Mouse (Mus musculus) ES-Bruce4 (cell line): ENCODE data around the gene Calca.

Source experiments
- CTCF ChIP-seq: IDR thresholded peaks from one replicate; pipeline ENCODE4 v1.8.1; 2011; ENCODE audit warnings: low read depth, low read length
- EP300 ChIP-seq: IDR thresholded peaks from 2 replicates; pipeline ENCODE4 v1.6.1; 2011; ENCODE audit warnings: low read depth, low read length; ENCODE audit not compliant: insufficient read depth
- POLR2A ChIP-seq: IDR thresholded peaks from one replicate; pipeline ENCODE4 v1.8.1; 2011; ENCODE audit warnings: low read length; ENCODE audit not compliant: insufficient read depth

DNA sequence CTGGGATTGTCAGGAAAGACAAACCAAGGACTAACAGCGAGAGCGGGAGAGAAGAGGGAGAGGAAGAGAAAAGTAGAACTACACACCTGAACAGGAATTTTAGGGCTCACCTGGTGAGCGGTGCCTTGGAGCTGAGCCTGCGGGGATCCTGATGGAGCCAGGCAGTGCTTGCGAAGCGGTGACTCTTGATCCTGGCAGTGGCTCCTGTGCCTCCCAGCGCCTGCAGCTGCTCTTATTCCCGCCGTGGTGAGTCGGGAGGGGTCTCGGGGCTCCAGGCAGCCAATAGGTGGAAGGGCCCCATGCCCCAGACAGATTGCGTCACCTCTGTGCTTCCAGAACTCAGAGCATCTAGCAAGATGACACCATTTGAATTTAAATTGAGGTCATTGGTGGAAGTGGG lies at the start of gene Calca:
- TF ChIP-seq CTCF (no peak), EP300 (no peak), POLR2A (peak; percentile 47)
